Mouse (Mus musculus) cerebellum, postnatal 4 days (tissue): ENCODE measurements around the gene Hist1h3f.
"Not testable (repeated sequence)": the region's sequence is repeated elsewhere in the genome, so short reads cannot be mapped to it uniquely, and the experiment has no call there.

ENCODE experiments used
- DNase-seq, 2 experiments: peaks; one replicate each; pipeline ENCODE4 v3.0.0; 2022; ENCODE audit warnings: low spot score in 2 of 2, mixed read lengths in 1 of 2

Hist1h3f gene

GRCm38 (mm10) chr13:23582219-23583056, 38.6 kb downstream of the Hist1h3f start:
- no peak for DNase-seq

GRCm38 (mm10) chr13:23583387-23584068, 39.7 kb downstream of the Hist1h3f start:
- DNase-seq = no peak

GRCm38 (mm10) chr13:23584331-23584730, 40.5 kb downstream of the Hist1h3f start:
- no peak for DNase-seq

GRCm38 (mm10) chr13:23585029-23585441, 41.2 kb downstream of the Hist1h3f start:
- peak in 1 of 2 experiments; percentile 50 for DNase-seq

GRCm38 (mm10) chr13:23585442-23586098, 41.7 kb downstream of the Hist1h3f start:
- peak in 1 of 2 experiments; percentile 53 for DNase-seq

- no peak for DNase-seq
Measured at GRCm38 (mm10) chr13:23586099-23586939, 42.5 kb downstream of the Hist1h3f start.

GRCm38 (mm10) chr13:23586940-23587225, 43.0 kb downstream of the Hist1h3f start:
- no peak for DNase-seq

GRCm38 (mm10) chr13:23591206-23591605, 47.4 kb downstream of the Hist1h3f start:
- no peak for DNase-seq

GRCm38 (mm10) chr13:23591886-23592285, 48.0 kb downstream of the Hist1h3f start:
- DNase-seq = not testable (repeated sequence)

GRCm38 (mm10) chr13:23592614-23593013, 48.8 kb downstream of the Hist1h3f start:
- no peak for DNase-seq

GRCm38 (mm10) chr13:23593051-23593770, 49.4 kb downstream of the Hist1h3f start:
- DNase-seq = no peak
